Mouse (Mus musculus) natural killer cell, adult 2 months (primary cell): ENCODE data around the gene Kremen1.
A peak's percentile ranks its signal among the peaks of the same experiment; 100 is the strongest.

ENCODE experiments used
- DNase-seq, 2 experiments: peaks; one replicate each; pipeline ENCODE4 v3.0.0; 2022; ENCODE audit warnings: low spot score in 2 of 2

Kremen1 gene

GRCm38 (mm10) chr11:5172861-5173260, 88.5 kb downstream of the Kremen1 start:
- DNase-seq, result no peak

GRCm38 (mm10) chr11:5167311-5167710, 94.0 kb downstream of the Kremen1 start:
- DNase-seq, result no peak

- DNase-seq, result no peak
These were observed 95.9 kb downstream of the Kremen1 start for GRCm38 (mm10) chr11:5165471-5165916.

- no peak for DNase-seq
These were observed 97.0 kb downstream of the Kremen1 start for GRCm38 (mm10) chr11:5164310-5164709.

GRCm38 (mm10) chr11:5163421-5163820, 97.9 kb downstream of the Kremen1 start:
- no peak for DNase-seq

GRCm38 (mm10) chr11:5160722-5161485, 100.5 kb downstream of the Kremen1 start:
- DNase-seq, result peak; percentile 38 to 63

- no peak for DNase-seq
These were observed 103.3 kb downstream of the Kremen1 start for GRCm38 (mm10) chr11:5158056-5158455.

GRCm38 (mm10) chr11:5154961-5155805, 106.2 kb downstream of the Kremen1 start:
- DNase-seq, result no peak

- no peak for DNase-seq
These were observed 109.5 kb downstream of the Kremen1 start, which contains the start of gene Emid1 for GRCm38 (mm10) chr11:5151680-5152337. Gene Emid1, minus strand, starts transcription at chr11:5152257.

- no peak for DNase-seq
These were observed 110.1 kb downstream of the Kremen1 start for GRCm38 (mm10) chr11:5151247-5151630.

GRCm38 (mm10) chr11:5150416-5151246, 110.7 kb downstream of the Kremen1 start:
- DNase-seq, result peak; percentile 79 to 83

GRCm38 (mm10) chr11:5149955-5150354, 111.4 kb downstream of the Kremen1 start:
- no peak for DNase-seq

GRCm38 (mm10) chr11:5149249-5149648, 112.1 kb downstream of the Kremen1 start:
- peak in 1 of 2 experiments; percentile 21 for DNase-seq

- no peak for DNase-seq
These were observed 115.8 kb downstream of the Kremen1 start for GRCm38 (mm10) chr11:5145600-5145999.

- DNase-seq, result no peak
These were observed 119.4 kb downstream of the Kremen1 start for GRCm38 (mm10) chr11:5141965-5142364.
